Mouse (Mus musculus) layer of hippocampus, postnatal 36 days (tissue): ENCODE data around the gene Cap2. TPM values are rescaled to one million over a fixed set of nuclear protein-coding genes. Genes with fewer than 3 reads are reported as not detected.

Experiments
- DNase-seq, 2 experiments: peaks; one replicate each; pipeline ENCODE4 v3.0.0; 2022
- total RNA-seq, 2 experiments: library from RNA; stranded (reverse); gene quantifications; 2 replicates each; pipeline ENCODE4 v1.2.3; 2021

Gene Cap2
- total RNA-seq, 2 experiments from 2014 or later, result 207 to 228 TPM

- no peak for DNase-seq
Observed at GRCm38 (mm10) chr13:46634133-46634488, 132.5 kb downstream of the Cap2 start.

GRCm38 (mm10) chr13:46640608-46641468 lies 139.2 kb downstream of the Cap2 start:
- no peak for DNase-seq

- DNase-seq, result no peak
Observed at GRCm38 (mm10) chr13:46642318-46642717, 140.7 kb downstream of the Cap2 start.

- DNase-seq, result no peak
Observed at GRCm38 (mm10) chr13:46644175-46644574, 142.5 kb downstream of the Cap2 start.

GRCm38 (mm10) chr13:46645476-46645875 lies 143.8 kb downstream of the Cap2 start:
- no peak for DNase-seq

- DNase-seq, result no peak
Observed at GRCm38 (mm10) chr13:46651853-46652252, 150.2 kb downstream of the Cap2 start.

- DNase-seq, result no peak
Observed at GRCm38 (mm10) chr13:46652671-46653070, 151.0 kb downstream of the Cap2 start.

GRCm38 (mm10) chr13:46653671-46654070 lies 152.0 kb downstream of the Cap2 start:
- no peak for DNase-seq

GRCm38 (mm10) chr13:46654566-46654965 lies 152.9 kb downstream of the Cap2 start:
- no peak for DNase-seq

GRCm38 (mm10) chr13:46659211-46659610 lies 157.6 kb downstream of the Cap2 start:
- DNase-seq, result no peak

GRCm38 (mm10) chr13:46663461-46663964 lies 161.9 kb downstream of the Cap2 start:
- DNase-seq, result no peak

GRCm38 (mm10) chr13:46669048-46669619 lies 167.5 kb downstream of the Cap2 start, which contains the start of gene Fam8a1:
TSS of gene Fam8a1 (plus strand) at chr13:46669522.
- DNase-seq, result peak; percentile 89 to 92

GRCm38 (mm10) chr13:46669620-46670271 lies 168.1 kb downstream of the Cap2 start:
- no peak for DNase-seq

GRCm38 (mm10) chr13:46670514-46670913 lies 168.9 kb downstream of the Cap2 start:
- no peak for DNase-seq

- DNase-seq, result no peak
Observed at GRCm38 (mm10) chr13:46674601-46675000, 173.0 kb downstream of the Cap2 start.

- DNase-seq, result no peak
Observed at GRCm38 (mm10) chr13:46677721-46678120, 176.1 kb downstream of the Cap2 start.

- no peak for DNase-seq
Observed at GRCm38 (mm10) chr13:46682921-46683320, 181.3 kb downstream of the Cap2 start.

GRCm38 (mm10) chr13:46683370-46683769 lies 181.7 kb downstream of the Cap2 start:
- DNase-seq, result no peak

GRCm38 (mm10) chr13:46690559-46691241 lies 189.1 kb downstream of the Cap2 start:
- DNase-seq, result no peak

GRCm38 (mm10) chr13:46695296-46695908 lies 193.8 kb downstream of the Cap2 start:
- no peak for DNase-seq

GRCm38 (mm10) chr13:46695932-46696331 lies 194.3 kb downstream of the Cap2 start:
- no peak for DNase-seq

GRCm38 (mm10) chr13:46696788-46697187 lies 195.1 kb downstream of the Cap2 start:
- no peak for DNase-seq
